Mouse (Mus musculus) fat pad, adult 2 months (tissue): ENCODE data around the gene Cd5l.

Experiments used
- DNase-seq: peaks from one replicate; pipeline ENCODE4 v3.0.0-alpha.2; 2011; ENCODE audit warnings: low read depth, low spot score; ENCODE audit errors: extremely low read depth

Gene Cd5l

GRCm38 (mm10) chr3:87401321-87401720 is 43.6 kb downstream of the Cd5l start:
- DNase-seq: no peak

GRCm38 (mm10) chr3:87408171-87408570 is 50.5 kb downstream of the Cd5l start:
- DNase-seq: no peak

GRCm38 (mm10) chr3:87409196-87409935 is 51.7 kb downstream of the Cd5l start:
- no peak for DNase-seq

GRCm38 (mm10) chr3:87410605-87411004 is 52.9 kb downstream of the Cd5l start:
- no peak for DNase-seq

GRCm38 (mm10) chr3:87411150-87411549 is 53.5 kb downstream of the Cd5l start:
- no peak for DNase-seq

- DNase-seq: no peak
These were observed 63.0 kb downstream of the Cd5l start for GRCm38 (mm10) chr3:87420645-87421044.
